Mouse (Mus musculus): Measurements from ENCODE around the gene Dennd2d. TPM values are rescaled to one million over a fixed set of nuclear protein-coding genes. Genes with fewer than 3 reads are reported as not detected.

Gene Dennd2d
- 1.9 TPM for polyA plus RNA-seq (2014; fragmentation: Illumina TruSeq; extraction: RNeasy Lipid Tissue Mini Kit (QIAGEN cat#74804); ENCODE audit: low read depth, low replicate concordance)

GRCm38 (mm10) chr3:106482281-106483081 is at the start of gene Dennd2d:
TSS of gene Dennd2d (plus strand) at chr3:106482405.

DNA sequence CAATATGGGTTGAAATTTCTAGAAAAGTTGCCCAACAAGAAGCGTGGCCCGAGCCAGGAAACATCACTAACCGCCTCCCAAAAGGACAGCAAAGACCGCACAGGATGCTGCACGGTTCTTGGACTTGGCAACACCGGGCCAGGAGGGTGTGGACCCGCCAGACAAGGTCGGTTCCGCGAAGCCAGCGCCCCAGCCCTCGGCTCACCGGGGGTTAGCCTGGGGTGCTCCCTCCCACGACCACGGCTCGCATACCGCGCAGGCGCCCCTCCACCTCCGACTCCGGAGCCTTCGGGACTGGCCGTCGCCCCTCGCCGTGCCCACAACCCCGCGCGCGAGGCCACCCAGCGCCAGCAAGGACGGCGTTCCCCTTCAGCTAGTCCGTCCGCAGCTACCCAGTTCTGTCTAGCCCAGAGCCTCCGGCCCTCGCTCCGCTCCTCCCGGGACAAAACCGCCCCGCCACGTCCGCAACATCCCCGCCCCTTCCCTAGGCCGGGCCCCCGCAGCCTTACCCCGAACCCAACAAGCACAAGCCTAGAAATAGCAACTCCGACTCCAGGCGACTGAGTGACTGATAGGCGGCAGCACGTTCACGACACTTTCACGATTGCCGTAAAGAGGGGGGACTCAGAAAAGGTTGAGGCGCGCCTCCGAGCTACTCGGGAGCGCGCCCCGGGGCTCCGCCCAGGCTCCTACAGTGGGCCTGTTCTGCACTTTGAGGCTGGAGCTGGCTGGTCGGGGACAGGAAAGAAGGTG is 65.1 kb downstream of the Dennd2d start, which contains the start of the genes Dram2 and Cept1:
TSS of gene Dram2 (plus strand) at position 628 of the 753 bp plus-strand sequence.
TSS of gene Cept1 (minus strand) at position 632 of the 753 bp plus-strand sequence.

Other genes starting within 250 kb of the Dennd2d start
- gene Chil6, start 76.2 kb upstream of the Dennd2d start, polyA plus RNA-seq (2014; fragmentation: Illumina TruSeq; extraction: RNeasy Lipid Tissue Mini Kit (QIAGEN cat#74804); ENCODE audit: low read depth, low replicate concordance) = not detected
- 103 TPM for gene Dram2, start 65.4 kb downstream of the Dennd2d start, polyA plus RNA-seq (2014; fragmentation: Illumina TruSeq; extraction: RNeasy Lipid Tissue Mini Kit (QIAGEN cat#74804); ENCODE audit: low read depth, low replicate concordance)
- gene Cept1, start 65.4 kb downstream of the Dennd2d start, polyA plus RNA-seq (2014; fragmentation: Illumina TruSeq; extraction: RNeasy Lipid Tissue Mini Kit (QIAGEN cat#74804); ENCODE audit: low read depth, low replicate concordance) = 25.5 TPM
- gene Lrif1, start 202.6 kb downstream of the Dennd2d start, polyA plus RNA-seq (2014; fragmentation: Illumina TruSeq; extraction: RNeasy Lipid Tissue Mini Kit (QIAGEN cat#74804); ENCODE audit: low read depth, low replicate concordance) = 15.0 TPM